In genomic region chr13:21168371-21169011, GRCm38 (mm10) we compare ENCODE assay signal across 8 mouse cellular contexts. TPM values are rescaled to one million over a fixed set of nuclear protein-coding genes. Genes with fewer than 3 reads are reported as not detected.
A peak's percentile ranks its signal among the peaks of the same experiment; 100 is the strongest.
DNase-seq lines count a peak whose midpoint lies in the region; ATAC-seq and TF ChIP-seq lines count a peak whose summit lies in the region.

No protein-coding gene starts in this region.

- DNase-seq in kidney, adult 18-20 months: peak; percentile 56
- DNase-seq in kidney, adult 11 months: no peak
- peak; percentile 86 for DNase-seq in MEL (ENCODE audit: low read depth, low spot score)
- DNase-seq in embryo, embryonic 11 days: peak; percentile 64
- peak; percentile 50 for DNase-seq in hindbrain, embryonic 10.5 days (ENCODE audit: low spot score)
- DNase-seq in liver, embryonic 11.5 days (ENCODE audit: low spot score): peak; percentile 57
- DNase-seq in neural tube, embryonic 11.5 days (ENCODE audit: low spot score): peak; percentile 54
- no peak for DNase-seq in right cerebral cortex, postnatal 4 days

- under 1% methylated on average over 16 of the region's 16 CpGs for WGBS in hindbrain, embryonic 10.5 days
- 1% methylated on average over 16 of the region's 16 CpGs for WGBS in liver, embryonic 11.5 days
- WGBS in neural tube, embryonic 11.5 days: 1% methylated on average over 16 of the region's 16 CpGs

- no peak for TF ChIP-seq POLR2A in MEL (IDR thresholded peaks at IDR 0.05; ENCODE audit: control insufficient read depth in 1 of 2, insufficient read depth in 1 of 2, low read depth in 1 of 2, low read length in 2 of 2, poor library complexity in 1 of 2)

- no peak for ATAC-seq in liver, embryonic 11.5 days (replicated peaks; ENCODE audit: low FRiP score)
- ATAC-seq in neural tube, embryonic 11.5 days (ENCODE audit: insufficient read depth, low FRiP score, low TSS enrichment): no peak

- peaks cover 0 to 7% of the 10 kb centered on the region in 2 experiments; a peak in 2 of 4 replicates for H3K36me3 ChIP-seq in MEL (ENCODE audit: control insufficient read depth in 1 of 2, insufficient read depth in 2 of 2, low read length in 2 of 2)
- H3K36me3 ChIP-seq in hindbrain, embryonic 10.5 days: no peaks in the 10 kb centered on the region
- no peaks in the 10 kb centered on the region for H3K36me3 ChIP-seq in liver, embryonic 11.5 days (ENCODE audit: control insufficient read depth, insufficient read depth, low read length)
- H3K36me3 ChIP-seq in neural tube, embryonic 11.5 days (ENCODE audit: control insufficient read depth, insufficient read depth, low read length): no peaks in the 10 kb centered on the region

- TF ChIP-seq CTCF in MEL (IDR thresholded peaks at IDR 0.05 in 2 of 3, conservative IDR thresholded peaks at IDR 0.05 in 1 of 3; ENCODE audit: control insufficient read depth in 1 of 3, insufficient read depth in 1 of 3, low read depth in 2 of 3, low read length in 3 of 3, poor library complexity in 1 of 3, severe bottlenecking in 1 of 3): no peak

- H3K79me2 ChIP-seq in MEL (ENCODE audit: control insufficient read depth, insufficient read depth, low read length, poor library complexity): no peaks in the 10 kb centered on the region

- H3K4me2 ChIP-seq in liver, embryonic 11.5 days: peak overlapping the region; percentile 99
- peak overlapping the region; percentile 89 for H3K4me2 ChIP-seq in neural tube, embryonic 11.5 days (ENCODE audit: low read depth)

- no peak overlapping the region; the same call in 1 of the 2 replicates for H3K27ac ChIP-seq in MEL (ENCODE audit: control insufficient read depth, low read depth, low read length)
- no peak overlapping the region for H3K27ac ChIP-seq in hindbrain, embryonic 10.5 days
- H3K27ac ChIP-seq in liver, embryonic 11.5 days (ENCODE audit: low read depth, low read length): peak overlapping the region; percentile 16; the same call in 1 of the 2 replicates
- H3K27ac ChIP-seq in neural tube, embryonic 11.5 days (ENCODE audit: low read depth, low read length): no peak overlapping the region

- TF ChIP-seq EP300 in MEL (IDR thresholded peaks at IDR 0.05; ENCODE audit: low read depth in 1 of 2, low read length in 2 of 2): no peak

- no peaks in the 10 kb centered on the region for H3K27me3 ChIP-seq in MEL (ENCODE audit: control insufficient read depth in 1 of 2, insufficient read depth in 2 of 2, low read length in 2 of 2)
- H3K27me3 ChIP-seq in hindbrain, embryonic 10.5 days (ENCODE audit: insufficient read depth, poor library complexity, severe bottlenecking): no peaks in the 10 kb centered on the region
- no peaks in the 10 kb centered on the region; the same call in 1 of the 2 replicates for H3K27me3 ChIP-seq in liver, embryonic 11.5 days (replicated peaks; ENCODE audit: control insufficient read depth, insufficient read depth, low read length)
- H3K27me3 ChIP-seq in neural tube, embryonic 11.5 days (ENCODE audit: control insufficient read depth, insufficient read depth, low read length): no peaks in the 10 kb centered on the region

- peaks cover 0 to 7% of the 10 kb centered on the region in 2 experiments; a peak in 1 of 4 replicates for H3K4me1 ChIP-seq in MEL (ENCODE audit: control insufficient read depth in 1 of 2, insufficient read depth in 2 of 2, low read length in 2 of 2)
- H3K4me1 ChIP-seq in hindbrain, embryonic 10.5 days (replicated peaks): peaks cover 30% of the 10 kb centered on the region
- peaks cover 8% of the 10 kb centered on the region for H3K4me1 ChIP-seq in liver, embryonic 11.5 days (replicated peaks; ENCODE audit: control insufficient read depth, insufficient read depth, low read length)
- H3K4me1 ChIP-seq in neural tube, embryonic 11.5 days (ENCODE audit: control insufficient read depth, insufficient read depth, low read length): no peaks in the 10 kb centered on the region

- peak overlapping the region; percentile 69 to 76 for H3K4me3 ChIP-seq in MEL (ENCODE audit: control insufficient read depth in 1 of 2, insufficient read depth in 1 of 2, low read depth in 2 of 2, low read length in 2 of 2)
- peak overlapping the region; percentile 61 for H3K4me3 ChIP-seq in hindbrain, embryonic 10.5 days
- peak overlapping the region; percentile 69 for H3K4me3 ChIP-seq in liver, embryonic 11.5 days (ENCODE audit: low read depth, low read length)
- peak overlapping the region; percentile 53 for H3K4me3 ChIP-seq in neural tube, embryonic 11.5 days (ENCODE audit: low read depth, low read length)

- no peak for TF ChIP-seq RAD21 in MEL (IDR thresholded peaks at IDR 0.05; ENCODE audit: low read depth, low read length)

- H3K9ac ChIP-seq in MEL (ENCODE audit: control insufficient read depth, low read depth, low read length, poor library complexity, severe bottlenecking): peak overlapping the region; percentile 63
- H3K9ac ChIP-seq in liver, embryonic 11.5 days (ENCODE audit: low read depth, low read length): peak overlapping the region; percentile 60
- peak overlapping the region; percentile 45; the same call in 1 of the 2 replicates for H3K9ac ChIP-seq in neural tube, embryonic 11.5 days (ENCODE audit: low read length)

- H3K9me3 ChIP-seq in MEL (replicated peaks; ENCODE audit: insufficient read depth, low read length): no peaks in the 10 kb centered on the region
- no peaks in the 10 kb centered on the region for H3K9me3 ChIP-seq in hindbrain, embryonic 10.5 days
- H3K9me3 ChIP-seq in liver, embryonic 11.5 days (ENCODE audit: control insufficient read depth, low read length): no peaks in the 10 kb centered on the region
- H3K9me3 ChIP-seq in neural tube, embryonic 11.5 days (ENCODE audit: control insufficient read depth, low read length): no peaks in the 10 kb centered on the region

TF ChIP-seq in MEL, 35 proteins besides CTCF, POLR2A, EP300 and RAD21:
- TF ChIP-seq ZKSCAN1 (IDR thresholded peaks at IDR 0.05; ENCODE audit: low read depth, low read length) (no peak), USF1 (IDR thresholded peaks at IDR 0.05; ENCODE audit: low read depth, low read length) (no peak), ZC3H11A (IDR thresholded peaks at IDR 0.05; ENCODE audit: low read depth, low read length) (no peak), NELFE (IDR thresholded peaks at IDR 0.05; ENCODE audit: low read depth, low read length) (no peak), UBTF (IDR thresholded peaks at IDR 0.05; ENCODE audit: borderline replicate concordance, insufficient read depth, low read depth, low read length) (no peak), POLR2AphosphoS5 (IDR thresholded peaks at IDR 0.05; ENCODE audit: borderline replicate concordance, low read depth, low read length) (no peak), RCOR1 (IDR thresholded peaks at IDR 0.05; ENCODE audit: low read depth, low read length) (no peak), SIN3A (IDR thresholded peaks at IDR 0.05; ENCODE audit: low read length) (no peak), MEF2A (IDR thresholded peaks at IDR 0.05; ENCODE audit: extremely low read depth, insufficient replicate concordance, low read depth, low read length, poor library complexity, severe bottlenecking) (no peak), GABPA (IDR thresholded peaks at IDR 0.05; ENCODE audit: low read depth, low read length) (no peak), E2F4 (IDR thresholded peaks at IDR 0.05; ENCODE audit: borderline replicate concordance, low read depth, low read length) (no peak), ZNF384 (IDR thresholded peaks at IDR 0.05; ENCODE audit: low read depth, low read length) (no peak), MYC (IDR thresholded peaks at IDR 0.05; ENCODE audit: low read depth, low read length) (no peak), MAFK (IDR thresholded peaks at IDR 0.05; ENCODE audit: borderline replicate concordance, low read depth, low read length) (no peak), CHD2 (IDR thresholded peaks at IDR 0.05; ENCODE audit: low read length) (no peak), TCF12 (IDR thresholded peaks at IDR 0.05; ENCODE audit: low read depth, low read length) (no peak), GATA1 (IDR thresholded peaks at IDR 0.05; ENCODE audit: low read depth, low read length) (no peak), MYB (IDR thresholded peaks at IDR 0.05; ENCODE audit: low read depth, low read length) (no peak), HCFC1 (IDR thresholded peaks at IDR 0.05; ENCODE audit: low read depth, low read length) (no peak)

RNA-seq across cellular contexts. Expression of gene Trim27, which starts 10.8 kb away (rescaled TPM):
- total RNA-seq in MEL (2012; rRNA removed): 257 and 258 TPM in 2 replicates
- 100 to 1,000 TPM; 311 to 339 TPM for polyA plus RNA-seq in MEL (2012; ENCODE audit: insufficient read depth in 1 of 2, insufficient read length in 2 of 2, low read depth in 1 of 2, low replicate concordance in 2 of 2, missing spikeins in 1 of 2)
- 157 and 163 TPM in 2 replicates for polyA plus RNA-seq in hindbrain, embryonic 10.5 days (2016; fragmentation: Nextera tagmentation; extraction: Ambion mirVana)
- 165 and 175 TPM in 2 replicates for polyA plus RNA-seq in liver, embryonic 11.5 days (2014; fragmentation: Nextera tagmentation; extraction: Ambion mirVana)
- 150 and 160 TPM in 2 replicates for polyA plus RNA-seq in neural tube, embryonic 11.5 days (2014; fragmentation: Nextera tagmentation; extraction: Ambion mirVana)

RNA-seq across cellular contexts. Expression of gene Olfr1368, which starts 22.8 kb away (rescaled TPM):
- not detected in 2 replicates for total RNA-seq in MEL (2012; rRNA removed)
- polyA plus RNA-seq in MEL (2012; ENCODE audit: insufficient read depth in 1 of 2, insufficient read length in 2 of 2, low read depth in 1 of 2, low replicate concordance in 2 of 2, missing spikeins in 1 of 2): not detected
- polyA plus RNA-seq in hindbrain, embryonic 10.5 days (2016; fragmentation: Nextera tagmentation; extraction: Ambion mirVana): not detected in 2 replicates
- not detected in 2 replicates for polyA plus RNA-seq in liver, embryonic 11.5 days (2014; fragmentation: Nextera tagmentation; extraction: Ambion mirVana)
- not detected in 2 replicates for polyA plus RNA-seq in neural tube, embryonic 11.5 days (2014; fragmentation: Nextera tagmentation; extraction: Ambion mirVana)

RNA-seq across cellular contexts. Expression of gene Olfr263, which starts 39.1 kb away (rescaled TPM):
- total RNA-seq in MEL (2012; rRNA removed): not detected in 2 replicates
- polyA plus RNA-seq in MEL (2012; ENCODE audit: insufficient read depth in 1 of 2, insufficient read length in 2 of 2, low read depth in 1 of 2, low replicate concordance in 2 of 2, missing spikeins in 1 of 2): not detected
- not detected in 2 replicates for polyA plus RNA-seq in hindbrain, embryonic 10.5 days (2016; fragmentation: Nextera tagmentation; extraction: Ambion mirVana)
- polyA plus RNA-seq in liver, embryonic 11.5 days (2014; fragmentation: Nextera tagmentation; extraction: Ambion mirVana): not detected in 2 replicates
- not detected in 2 replicates for polyA plus RNA-seq in neural tube, embryonic 11.5 days (2014; fragmentation: Nextera tagmentation; extraction: Ambion mirVana)

RNA-seq across cellular contexts. Expression of gene Olfr1369-ps1, which starts 57.2 kb away (rescaled TPM):
- not detected in 2 replicates for total RNA-seq in MEL (2012; rRNA removed)
- under 1 TPM in 1 of 2 experiments, not detected in 1; 0.74 TPM for polyA plus RNA-seq in MEL (2012; ENCODE audit: insufficient read depth in 1 of 2, insufficient read length in 2 of 2, low read depth in 1 of 2, low replicate concordance in 2 of 2, missing spikeins in 1 of 2)
- polyA plus RNA-seq in hindbrain, embryonic 10.5 days (2016; fragmentation: Nextera tagmentation; extraction: Ambion mirVana): 0.08 and 0.10 TPM in 2 replicates
- 0.14 and 0.22 TPM in 2 replicates for polyA plus RNA-seq in liver, embryonic 11.5 days (2014; fragmentation: Nextera tagmentation; extraction: Ambion mirVana)
- polyA plus RNA-seq in neural tube, embryonic 11.5 days (2014; fragmentation: Nextera tagmentation; extraction: Ambion mirVana): not detected in 2 replicates

Comparison
In these comparisons a context has a peak if more than half of its experiments do, and no peak if none do; other contexts are left out.
1. DNase-seq: peak in kidney, adult 18-20 months (single experiment), MEL (single experiment), embryo, embryonic 11 days (single experiment), hindbrain, embryonic 10.5 days (single experiment), liver, embryonic 11.5 days (single experiment) and neural tube, embryonic 11.5 days (single experiment); none in kidney, adult 11 months (single experiment) and right cerebral cortex, postnatal 4 days (single experiment).
2. Peak in every context shown above with its lines, with median percentiles within 50 percentile points of each other: H3K4me3 ChIP-seq and H3K9ac ChIP-seq.